Mouse (Mus musculus) urinary bladder, postnatal 25 days (tissue): ENCODE results near the gene Tmem198.
A peak's percentile ranks its signal among the peaks of the same experiment; 100 is the strongest.

Source experiments
- DNase-seq: peaks from one replicate; pipeline ENCODE4 v3.0.0; 2022; ENCODE audit warnings: low spot score

Gene Tmem198

GRCm38 (mm10) chr1:75478916-75479634 lies at the start of gene Tmem198, which contains the start of gene Chpf:
Tmem198 (plus strand) TSS chr1:75479532.
Chpf (minus strand) TSS chr1:75479307.
- peak; percentile 94 for DNase-seq

- DNase-seq: peak; percentile 72
These were observed 43.6 kb upstream of the Tmem198 start, which contains the start of gene Gmppa for GRCm38 (mm10) chr1:75435475-75436328. Gmppa (plus strand) TSS chr1:75435930.

GRCm38 (mm10) chr1:75438782-75439181 lies 40.5 kb upstream of the Tmem198 start:
- DNase-seq: no peak

GRCm38 (mm10) chr1:75440661-75441060 lies 38.7 kb upstream of the Tmem198 start:
- DNase-seq: no peak

- DNase-seq: no peak
These were observed 37.8 kb upstream of the Tmem198 start for GRCm38 (mm10) chr1:75441471-75441996.

- DNase-seq: no peak
These were observed 37.2 kb upstream of the Tmem198 start for GRCm38 (mm10) chr1:75442171-75442570.

- no peak for DNase-seq
These were observed 36.5 kb upstream of the Tmem198 start for GRCm38 (mm10) chr1:75442811-75443210.

GRCm38 (mm10) chr1:75443247-75444024 lies 35.9 kb upstream of the Tmem198 start:
- no peak for DNase-seq

GRCm38 (mm10) chr1:75444208-75444607 lies 35.1 kb upstream of the Tmem198 start:
- no peak for DNase-seq

- no peak for DNase-seq
These were observed 34.1 kb upstream of the Tmem198 start for GRCm38 (mm10) chr1:75445141-75445701.

GRCm38 (mm10) chr1:75445751-75446611 lies 33.4 kb upstream of the Tmem198 start:
- peak; percentile 73 for DNase-seq

GRCm38 (mm10) chr1:75446656-75447055 lies 32.7 kb upstream of the Tmem198 start:
- DNase-seq: no peak

- no peak for DNase-seq
These were observed 31.9 kb upstream of the Tmem198 start for GRCm38 (mm10) chr1:75447265-75448051.

- no peak for DNase-seq
These were observed 31.3 kb upstream of the Tmem198 start for GRCm38 (mm10) chr1:75448052-75448431.

GRCm38 (mm10) chr1:75448937-75449336 lies 30.4 kb upstream of the Tmem198 start:
- no peak for DNase-seq

GRCm38 (mm10) chr1:75449377-75450135 lies 29.8 kb upstream of the Tmem198 start:
- no peak for DNase-seq

- no peak for DNase-seq
These were observed 28.9 kb upstream of the Tmem198 start, which contains the start of gene Asic4 for GRCm38 (mm10) chr1:75450314-75451005. Asic4 (plus strand) TSS chr1:75450436.

- no peak for DNase-seq
These were observed 27.4 kb upstream of the Tmem198 start for GRCm38 (mm10) chr1:75451900-75452299.
